ENCODE assay signal across 8 mouse cellular contexts in genomic region chr11:69901406-69901846, GRCm38 (mm10). TPM values are rescaled to one million over a fixed set of nuclear protein-coding genes. Genes with fewer than 3 reads are reported as not detected.
DNase-seq lines count a peak whose midpoint lies in the region; ATAC-seq lines count a peak whose summit lies in the region.

No protein-coding gene starts in this region.

- peak; percentile 88 for DNase-seq in T-cell, adult 2 months (ENCODE audit: low spot score)
- peak; percentile 95 for DNase-seq in cerebellum, postnatal 25 days
- DNase-seq in frontal cortex, postnatal 25 days (ENCODE audit: low spot score in 2 of 2) = peak; percentile 94
- DNase-seq in layer of hippocampus, postnatal 36 days = peak; percentile 97
- peak; percentile 97 for DNase-seq in lung, postnatal 25 days (ENCODE audit: low spot score)
- peak; percentile 87 for DNase-seq in retina, adult 2 months (ENCODE audit: low read depth, low spot score)
- peak; percentile 93 for DNase-seq in thymus, postnatal 25 days

- H3K9me3 ChIP-seq in hindbrain, embryonic 13.5 days = no peaks in the 10 kb centered on the region

- H3K36me3 ChIP-seq in hindbrain, embryonic 13.5 days = peaks cover 36% of the 10 kb centered on the region

- peaks cover 36% of the 10 kb centered on the region for H3K4me1 ChIP-seq in hindbrain, embryonic 13.5 days (replicated peaks)

- peak overlapping the region; percentile 89 for H3K4me3 ChIP-seq in hindbrain, embryonic 13.5 days

- H3K27me3 ChIP-seq in hindbrain, embryonic 13.5 days = no peaks in the 10 kb centered on the region

- under 1% methylated on average over 42 of the region's 42 CpGs for WGBS in hindbrain, embryonic 13.5 days

- H3K4me2 ChIP-seq in hindbrain, embryonic 13.5 days = peak overlapping the region; percentile 94

- peak overlapping the region; percentile 99 for H3K27ac ChIP-seq in hindbrain, embryonic 13.5 days

- ATAC-seq in hindbrain, embryonic 13.5 days (ENCODE audit: low FRiP score) = peak; percentile 74

- peak overlapping the region; percentile 97 for H3K9ac ChIP-seq in hindbrain, embryonic 13.5 days

RNA-seq across cellular contexts. Expression of gene Neurl4, which starts 0.6 kb away (rescaled TPM):
- 18.8 and 22.6 TPM in 2 replicates for polyA plus RNA-seq in hindbrain, embryonic 13.5 days (2015; fragmentation: Nextera tagmentation; extraction: Ambion mirVana)
- 100 to 1,000 TPM; 117 to 118 TPM for total RNA-seq in layer of hippocampus, postnatal 36 days (2021)

RNA-seq across cellular contexts. Expression of gene 2810408A11Rik, which starts 0.6 kb away (rescaled TPM):
- polyA plus RNA-seq in hindbrain, embryonic 13.5 days (2015; fragmentation: Nextera tagmentation; extraction: Ambion mirVana) = 10.3 and 11.7 TPM in 2 replicates
- under 1 TPM; 0.46 to 0.95 TPM for total RNA-seq in layer of hippocampus, postnatal 36 days (2021)

RNA-seq across cellular contexts. Expression of gene Acap1, which starts 6.1 kb away (rescaled TPM):
- 0.17 and 0.52 TPM in 2 replicates for polyA plus RNA-seq in hindbrain, embryonic 13.5 days (2015; fragmentation: Nextera tagmentation; extraction: Ambion mirVana)
- total RNA-seq in layer of hippocampus, postnatal 36 days (2021) = not detected

RNA-seq across cellular contexts. Expression of gene Gps2, which starts 12.3 kb away (rescaled TPM):
- 72.4 and 77.3 TPM in 2 replicates for polyA plus RNA-seq in hindbrain, embryonic 13.5 days (2015; fragmentation: Nextera tagmentation; extraction: Ambion mirVana)
- total RNA-seq in layer of hippocampus, postnatal 36 days (2021) = 10 to 100 TPM; 31.9 to 38.2 TPM

RNA-seq across cellular contexts. Expression of gene Kctd11, which starts 20.2 kb away (rescaled TPM):
- polyA plus RNA-seq in hindbrain, embryonic 13.5 days (2015; fragmentation: Nextera tagmentation; extraction: Ambion mirVana) = 2.0 and 2.5 TPM in 2 replicates
- 1 to 10 TPM; 1.1 TPM for total RNA-seq in layer of hippocampus, postnatal 36 days (2021)

Comparison
In these comparisons a context has a peak if more than half of its experiments do, and no peak if none do; other contexts are left out.
1. Peak in every context shown above with its lines: DNase-seq, ATAC-seq, H3K4me3 ChIP-seq and H3K27ac ChIP-seq.